Mouse (Mus musculus): ENCODE results near the gene Setd1b. TPM values are rescaled to one million over a fixed set of nuclear protein-coding genes. Genes with fewer than 3 reads are reported as not detected.

Setd1b gene
- total and polyA plus RNA-seq, 2 experiments from 2014 or later, result 4.8 to 7.2 TPM

DNA sequence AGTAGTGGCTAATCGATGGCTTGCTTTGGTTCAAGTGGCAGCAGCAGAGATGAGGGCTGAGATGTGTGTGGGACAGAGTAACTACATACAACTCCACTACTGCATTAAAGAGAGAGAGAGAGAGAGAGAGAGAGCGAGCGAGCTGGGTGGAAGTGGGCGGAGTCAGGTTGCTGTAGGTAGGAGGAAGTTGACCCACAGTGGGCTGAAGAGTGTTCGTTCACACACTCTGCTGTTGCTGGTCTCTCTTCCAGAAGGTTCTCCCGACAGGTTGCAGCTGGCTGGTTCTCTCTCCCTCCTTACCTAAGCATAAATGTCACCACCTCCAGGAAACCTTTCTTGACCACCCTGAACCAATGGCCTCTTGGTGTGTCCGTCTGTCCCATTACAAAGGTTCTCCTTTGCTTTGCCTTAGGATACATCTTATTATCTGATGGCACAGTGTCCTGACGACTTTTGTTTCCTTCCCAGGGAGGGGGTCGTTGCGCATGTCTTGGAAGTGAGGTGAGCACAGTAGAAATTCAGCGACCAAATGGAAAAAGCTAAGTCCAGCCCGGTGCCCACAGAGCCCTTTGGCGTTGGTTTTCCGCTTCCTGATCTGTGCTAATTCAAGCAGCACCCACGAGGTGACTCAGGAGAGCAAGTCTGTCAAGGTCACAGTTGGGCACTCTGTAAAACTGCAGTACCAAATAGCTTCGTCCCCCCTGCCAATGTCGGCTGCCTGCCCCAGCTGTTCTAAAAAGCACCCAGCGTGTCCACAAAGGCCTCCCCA is 16.2 kb upstream of the Setd1b start:
- peak; percentile 18; the same call in 1 of the 2 replicates for ATAC-seq
- no peak for TF ChIP-seq CTCF (IDR thresholded peaks at IDR 0.05; ENCODE audit: low read depth)
- Histone ChIP-seq H3K36me3 (ENCODE audit: insufficient read depth, low read length) (no peaks in the 10 kb centered on the region; the same call in 1 of the 2 replicates), H3K4me3 (ENCODE audit: low read length) (no peak overlapping the region), H3K9me3 (ENCODE audit: low read length) (no peaks in the 10 kb centered on the region), H3K4me1 (ENCODE audit: insufficient read depth, low read length) (no peaks in the 10 kb centered on the region), H3K27me3 (ENCODE audit: insufficient read depth, low read length) (no peaks in the 10 kb centered on the region), H3K4me2 (ENCODE audit: low read depth, low read length) (no peak overlapping the region), H3K9ac (replicated peaks; ENCODE audit: low read length) (no peak overlapping the region), H3K27ac (no peak overlapping the region)
- WGBS, result 84% methylated on average over 18 of the region's 18 CpGs
- DNase-seq (ENCODE audit: low spot score), result no peak

DNA sequence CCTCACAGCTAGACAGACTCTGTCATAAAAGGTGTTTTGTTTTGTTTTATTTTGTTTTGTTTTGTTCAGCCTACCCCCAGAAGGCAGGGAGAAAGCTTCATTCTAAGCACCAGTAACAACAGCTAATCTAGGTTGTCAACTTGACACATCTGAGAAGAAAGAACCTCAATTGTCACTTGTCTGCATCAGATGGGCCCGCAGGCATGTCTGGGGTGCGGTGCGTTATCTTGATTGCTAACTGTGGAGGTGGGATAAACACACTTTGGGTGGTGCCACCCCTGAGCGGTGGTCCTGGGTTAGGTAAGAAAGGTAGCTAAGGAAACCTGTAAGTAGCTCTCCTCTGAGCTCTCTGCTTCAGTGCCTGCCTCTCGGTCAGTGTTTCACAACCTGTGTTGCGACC is 15.0 kb upstream of the Setd1b start:
- Histone ChIP-seq H3K4me3 (ENCODE audit: low read length) (no peak overlapping the region), H3K4me2 (ENCODE audit: low read depth, low read length) (no peak overlapping the region), H3K36me3 (ENCODE audit: insufficient read depth, low read length) (no peaks in the 10 kb centered on the region; the same call in 1 of the 2 replicates), H3K27ac (no peak overlapping the region), H3K9ac (replicated peaks; ENCODE audit: low read length) (no peak overlapping the region), H3K9me3 (ENCODE audit: low read length) (no peaks in the 10 kb centered on the region), H3K4me1 (ENCODE audit: insufficient read depth, low read length) (no peaks in the 10 kb centered on the region; the same call in 1 of the 2 replicates), H3K27me3 (ENCODE audit: insufficient read depth, low read length) (no peaks in the 10 kb centered on the region)
- WGBS, result 82% methylated on average over 6 of the region's 6 CpGs
- no peak for TF ChIP-seq CTCF (IDR thresholded peaks at IDR 0.05; ENCODE audit: low read depth)
- no peak for DNase-seq (ENCODE audit: low spot score)
- no peak for ATAC-seq

DNA sequence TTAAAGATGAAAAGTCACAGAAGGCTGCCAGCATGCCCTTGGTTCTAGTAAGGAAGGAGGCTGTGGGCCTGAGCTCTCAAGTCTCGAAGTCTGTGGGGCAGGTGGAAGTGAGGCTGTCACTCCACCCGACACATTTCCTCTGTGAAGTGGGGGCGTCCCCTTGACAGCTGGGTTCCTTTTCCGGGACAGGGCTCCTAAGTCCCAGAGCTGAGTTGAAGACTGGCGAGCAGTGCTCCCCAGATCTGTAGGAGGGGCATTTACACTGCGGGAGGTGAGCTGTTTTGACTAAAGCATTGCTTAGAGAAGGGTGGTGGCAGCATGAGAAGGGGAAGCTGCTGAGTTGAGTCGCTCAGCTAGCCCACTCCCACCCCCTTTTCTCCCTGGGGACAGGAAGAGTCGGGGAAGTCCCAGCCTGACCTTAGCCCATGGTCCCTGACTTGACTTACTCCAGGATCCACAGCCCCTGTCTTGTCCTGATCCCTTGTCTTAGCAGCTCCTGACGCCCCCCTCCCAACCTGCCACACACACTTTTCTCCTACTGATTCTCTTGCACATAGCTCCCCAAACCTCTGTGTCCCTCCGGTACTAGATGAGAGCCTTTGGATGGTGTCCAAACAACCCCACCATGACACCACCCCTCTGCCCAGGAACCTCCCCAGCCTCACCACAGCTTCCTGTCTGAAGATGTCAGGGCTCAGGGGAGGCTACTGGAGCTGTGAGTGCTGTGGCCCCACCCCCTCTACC is 13.4 kb upstream of the Setd1b start:
- peaks cover 12% of the 10 kb centered on the region; the same call in 1 of the 2 replicates for H3K4me1 ChIP-seq (ENCODE audit: insufficient read depth, low read length)
- 56% methylated on average over 10 of the region's 10 CpGs for WGBS
- DNase-seq (ENCODE audit: low spot score) (no peak), ATAC-seq (no peak)
- H3K27me3 ChIP-seq (ENCODE audit: insufficient read depth, low read length), result no peaks in the 10 kb centered on the region
- H3K9ac ChIP-seq (replicated peaks; ENCODE audit: low read length), result no peak overlapping the region
- no peak for TF ChIP-seq CTCF (IDR thresholded peaks at IDR 0.05; ENCODE audit: low read depth)
- no peak overlapping the region for H3K4me3 ChIP-seq (ENCODE audit: low read length)
- H3K9me3 ChIP-seq (ENCODE audit: low read length), result no peaks in the 10 kb centered on the region
- H3K4me2 ChIP-seq (ENCODE audit: low read depth, low read length), result no peak overlapping the region
- no peaks in the 10 kb centered on the region; the same call in 1 of the 2 replicates for H3K36me3 ChIP-seq (ENCODE audit: insufficient read depth, low read length)
- H3K27ac ChIP-seq, result no peak overlapping the region

DNA sequence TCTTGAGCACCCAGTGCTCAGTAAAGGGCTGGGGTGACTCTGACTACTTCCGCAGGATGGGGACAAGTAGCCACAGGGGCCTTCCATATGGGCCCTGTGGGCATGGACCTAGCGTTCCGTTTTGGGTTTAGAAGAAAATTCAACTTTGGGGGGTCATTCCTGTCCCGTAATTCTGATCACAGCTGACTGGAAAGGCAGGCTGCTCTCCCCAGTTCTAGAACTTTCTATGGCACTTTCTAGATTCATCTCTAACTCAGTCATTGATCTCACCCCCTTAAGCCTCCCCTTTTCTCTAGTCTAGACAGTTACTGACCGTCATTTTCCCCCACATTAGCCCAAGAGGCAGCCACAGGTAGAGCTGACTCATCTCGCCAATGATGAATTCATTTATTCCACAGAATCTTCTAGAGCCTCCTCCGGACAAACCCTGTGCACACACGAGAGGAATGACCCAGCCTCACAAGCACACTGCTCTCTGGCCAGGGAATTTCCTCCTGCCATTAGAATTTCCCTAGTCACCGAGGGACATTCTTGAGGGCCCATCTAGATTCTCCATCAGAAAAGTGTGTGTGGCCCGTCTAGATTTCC is 12.7 kb upstream of the Setd1b start:
- Histone ChIP-seq H3K4me1 (ENCODE audit: insufficient read depth, low read length) (peaks cover 19% of the 10 kb centered on the region), H3K36me3 (ENCODE audit: insufficient read depth, low read length) (no peaks in the 10 kb centered on the region; the same call in 1 of the 2 replicates), H3K9ac (replicated peaks; ENCODE audit: low read length) (no peak overlapping the region), H3K4me3 (ENCODE audit: low read length) (no peak overlapping the region), H3K4me2 (ENCODE audit: low read depth, low read length) (no peak overlapping the region), H3K27ac (no peak overlapping the region), H3K9me3 (ENCODE audit: low read length) (no peaks in the 10 kb centered on the region), H3K27me3 (ENCODE audit: insufficient read depth, low read length) (no peaks in the 10 kb centered on the region)
- no peak for DNase-seq (ENCODE audit: low spot score)
- TF ChIP-seq CTCF (IDR thresholded peaks at IDR 0.05; ENCODE audit: low read depth), result no peak
- ATAC-seq, result no peak
- 88% methylated on average over 10 of the region's 10 CpGs for WGBS

DNA sequence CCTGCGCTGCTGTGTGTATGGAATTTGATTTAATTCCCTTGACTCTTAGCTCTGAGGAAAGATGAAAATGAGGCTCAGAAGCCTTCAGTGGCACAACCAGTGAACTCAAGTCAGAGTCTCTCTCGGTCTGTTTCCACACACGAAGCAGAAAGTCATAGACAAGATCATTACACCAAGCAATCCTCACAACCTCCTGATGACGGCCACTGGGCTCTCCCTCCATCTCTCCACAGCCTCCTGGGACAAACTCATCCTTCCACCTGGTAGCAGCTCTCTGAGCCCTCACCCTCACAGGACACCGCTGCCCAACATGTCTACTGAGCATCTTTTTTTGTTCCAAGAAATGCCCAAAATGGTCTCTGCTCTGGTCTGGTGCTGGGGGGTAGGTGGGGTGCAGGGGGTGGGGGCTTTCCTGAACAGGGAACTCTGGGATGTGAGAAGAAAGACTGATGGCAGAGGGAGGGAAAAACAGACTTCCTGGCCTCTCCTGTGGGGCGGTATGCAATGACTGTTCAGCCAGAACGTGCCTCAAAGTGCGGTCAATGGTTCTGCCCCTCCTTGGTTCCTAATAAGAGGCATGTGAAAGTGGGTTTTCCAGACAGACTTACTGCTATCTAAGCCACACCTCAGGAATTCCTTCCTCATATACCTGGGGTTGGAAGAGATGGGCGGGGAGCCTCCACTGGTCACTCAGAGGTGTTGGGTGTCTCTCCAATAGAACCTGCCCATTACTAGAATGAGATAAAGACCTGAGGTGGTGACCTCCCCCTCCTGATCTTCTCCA is 11.8 kb upstream of the Setd1b start:
- Histone ChIP-seq H3K9ac (replicated peaks; ENCODE audit: low read length) (no peak overlapping the region), H3K9me3 (ENCODE audit: low read length) (no peaks in the 10 kb centered on the region), H3K27me3 (ENCODE audit: insufficient read depth, low read length) (no peaks in the 10 kb centered on the region)

DNA sequence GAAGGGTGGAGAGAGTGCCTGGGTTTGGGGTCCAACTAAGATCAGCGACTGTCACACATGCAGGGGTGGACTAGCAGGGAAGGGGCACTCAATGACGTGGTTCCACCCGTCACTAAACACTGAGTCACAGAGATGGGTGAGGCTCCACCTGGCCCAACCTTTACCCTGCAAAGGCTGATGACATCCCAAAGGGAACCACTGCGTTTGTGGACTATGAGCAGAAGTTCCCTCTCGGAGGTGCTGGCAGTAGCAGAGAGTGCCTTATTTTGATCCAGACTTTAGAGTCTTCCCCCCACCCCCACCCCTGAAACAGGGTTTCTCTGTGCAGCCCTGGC is 11.2 kb upstream of the Setd1b start:
- peak overlapping the region; percentile 99; the same call in 1 of the 2 replicates for H3K4me2 ChIP-seq (ENCODE audit: low read depth, low read length)
- TF ChIP-seq CTCF (IDR thresholded peaks at IDR 0.05; ENCODE audit: low read depth), result no peak
- no peak overlapping the region for H3K9ac ChIP-seq (replicated peaks; ENCODE audit: low read length)
- DNase-seq (ENCODE audit: low spot score), result no peak
- H3K27ac ChIP-seq, result no peak overlapping the region
- H3K36me3 ChIP-seq (ENCODE audit: insufficient read depth, low read length), result no peaks in the 10 kb centered on the region; the same call in 1 of the 2 replicates
- peaks cover 32% of the 10 kb centered on the region for H3K4me1 ChIP-seq (ENCODE audit: insufficient read depth, low read length)
- WGBS, result 89% methylated on average over 5 of the region's 5 CpGs
- H3K9me3 ChIP-seq (ENCODE audit: low read length), result no peaks in the 10 kb centered on the region
- no peaks in the 10 kb centered on the region for H3K27me3 ChIP-seq (ENCODE audit: insufficient read depth, low read length)
- no peak overlapping the region for H3K4me3 ChIP-seq (ENCODE audit: low read length)
- no peak for ATAC-seq

More for the DNA sequence above, 11.8 kb upstream of the Setd1b start:
- WGBS, result 89% methylated on average over 9 of the region's 9 CpGs
- Histone ChIP-seq H3K27ac (no peak overlapping the region), H3K36me3 (ENCODE audit: insufficient read depth, low read length) (no peaks in the 10 kb centered on the region; the same call in 1 of the 2 replicates), H3K4me2 (ENCODE audit: low read depth, low read length) (no peak overlapping the region), H3K4me3 (ENCODE audit: low read length) (no peak overlapping the region), H3K4me1 (ENCODE audit: insufficient read depth, low read length) (peaks cover 28% of the 10 kb centered on the region)
- ATAC-seq (no peak), DNase-seq (ENCODE audit: low spot score) (no peak)
- TF ChIP-seq CTCF (IDR thresholded peaks at IDR 0.05; ENCODE audit: low read depth), result no peak

All from hindbrain, postnatal 0 days (tissue).